Mouse (Mus musculus): ENCODE measurements at regions not wholly inside any gene's neighbourhood (a gene's known extent, or its start where the extent isn't known, plus 50 kb on each side); places are given as distances from the start of the nearest gene placed in this dataset.

DNA sequence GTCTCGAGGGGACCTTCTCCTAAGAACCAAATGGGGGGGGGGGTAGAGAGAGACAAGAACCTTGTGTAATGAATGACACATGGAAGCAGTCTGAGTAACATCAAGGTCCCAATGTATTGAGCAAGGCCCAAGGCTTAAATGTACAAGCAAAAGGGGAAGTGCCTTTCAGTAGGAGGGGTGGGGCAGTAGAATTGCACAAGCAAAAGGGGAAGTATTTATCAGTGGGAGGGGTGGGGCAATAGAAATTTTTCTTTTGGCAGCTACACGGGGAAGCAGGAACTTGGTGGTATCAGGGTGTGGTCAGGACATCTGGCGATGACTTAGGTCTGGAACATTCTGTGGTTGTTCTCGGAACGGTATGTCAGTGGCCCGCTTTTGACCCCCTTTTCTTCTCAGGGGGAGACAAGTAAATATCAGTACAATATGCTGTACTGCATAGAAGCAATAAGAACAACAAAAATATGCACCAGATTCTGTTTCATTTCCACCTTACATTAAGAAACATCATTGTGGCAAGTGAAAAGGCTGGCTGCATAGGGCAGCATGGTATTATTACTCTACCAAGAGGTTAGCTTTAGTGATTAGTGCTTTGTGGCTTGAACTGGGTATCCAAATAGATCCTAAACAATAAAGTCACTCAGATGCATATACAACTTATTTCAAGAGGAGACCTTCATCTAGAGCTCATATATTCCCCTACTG is 247.5 kb upstream of the Sema3a start:
- TF ChIP-seq EP300 (optimal IDR thresholded peaks at IDR 0.05): no peak
- no peak for TF ChIP-seq CTCF (IDR thresholded peaks at IDR 0.05; ENCODE audit: low read depth)

Data from stomach, postnatal 0 days (tissue).